Mouse (Mus musculus) adipose tissue, adult 10 weeks (tissue): ENCODE results near the gene Ccdc158. TPM values are rescaled to one million over a fixed set of nuclear protein-coding genes. Genes with fewer than 3 reads are reported as not detected.

ENCODE experiments used
- polyA plus RNA-seq: library from polyadenylated mRNA; stranded (reverse); fragments of 350-450 nt; fragmentation: Illumina TruSeq; extraction: RNeasy Lipid Tissue Mini Kit (QIAGEN cat#74804); gene quantifications from one replicate; pipeline ENCODE4 v1.2.3, GENCODE M21; 2014; ENCODE audit warnings: low read depth, low replicate concordance

Ccdc158 gene
- 3.2 TPM for polyA plus RNA-seq

DNA sequence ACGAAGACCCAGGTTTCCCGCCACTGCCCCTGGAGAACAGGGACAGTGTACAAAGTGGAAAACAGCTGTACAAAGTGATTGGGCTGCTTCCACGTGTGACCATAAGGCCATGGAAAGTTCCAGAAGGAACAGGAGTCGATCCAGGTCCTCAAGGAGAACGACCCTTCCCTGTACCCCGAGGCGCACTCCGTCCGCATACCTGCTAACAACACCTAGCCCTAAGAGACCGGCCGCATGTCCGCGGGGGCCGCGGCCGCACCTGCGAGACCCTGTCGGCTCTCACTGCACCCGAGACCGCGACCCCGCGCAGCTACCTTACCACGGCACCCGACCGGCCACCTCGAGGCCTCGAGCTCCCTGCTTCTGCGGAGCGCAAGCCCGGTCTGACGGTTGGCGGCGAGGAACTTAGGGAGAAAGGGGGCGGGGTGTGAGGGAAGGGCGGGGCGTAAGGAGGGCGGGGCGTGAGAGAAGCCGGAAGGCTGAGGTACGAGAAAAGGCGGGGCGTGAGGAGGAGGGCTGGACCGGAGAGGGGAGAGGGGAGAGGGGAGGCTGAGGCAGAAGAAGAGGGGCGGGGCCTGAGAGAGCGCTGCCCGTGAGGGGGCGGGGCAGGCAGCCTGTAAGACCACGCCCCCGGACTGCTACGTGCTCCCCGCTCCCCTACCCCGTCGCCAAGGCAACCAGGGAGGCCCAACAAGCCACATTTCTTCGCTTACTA, at the start of gene Ccdc158:
Ccdc158 (minus strand) TSS at position 413 of the 715 bp plus-strand sequence.

DNA sequence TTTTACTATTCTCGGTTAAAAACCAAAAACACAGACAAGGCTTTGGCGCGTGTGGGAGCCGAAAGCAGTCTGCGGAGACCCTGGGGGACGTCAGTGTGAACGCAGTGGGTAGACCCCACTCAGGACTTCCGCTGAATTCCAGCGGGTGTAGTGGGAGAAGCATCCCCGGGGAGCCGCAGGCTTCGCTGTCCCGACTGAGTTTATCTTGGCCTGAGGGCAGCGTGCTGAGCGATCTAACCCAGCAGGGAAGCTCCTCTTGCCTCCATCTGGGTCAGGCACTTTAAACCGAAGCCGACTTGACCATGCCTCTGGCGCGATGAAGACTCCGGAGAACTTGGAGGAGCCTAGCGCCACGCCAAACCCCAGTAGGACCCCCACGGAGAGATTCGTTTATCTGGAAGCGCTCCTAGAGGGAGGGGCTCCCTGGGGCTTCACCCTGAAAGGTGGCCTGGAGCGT, 8.3 kb upstream of the Ccdc158 start, which contains the start of gene Shroom3:
Shroom3 (plus strand) TSS at position 85 of the 457 bp plus-strand sequence.

DNA sequence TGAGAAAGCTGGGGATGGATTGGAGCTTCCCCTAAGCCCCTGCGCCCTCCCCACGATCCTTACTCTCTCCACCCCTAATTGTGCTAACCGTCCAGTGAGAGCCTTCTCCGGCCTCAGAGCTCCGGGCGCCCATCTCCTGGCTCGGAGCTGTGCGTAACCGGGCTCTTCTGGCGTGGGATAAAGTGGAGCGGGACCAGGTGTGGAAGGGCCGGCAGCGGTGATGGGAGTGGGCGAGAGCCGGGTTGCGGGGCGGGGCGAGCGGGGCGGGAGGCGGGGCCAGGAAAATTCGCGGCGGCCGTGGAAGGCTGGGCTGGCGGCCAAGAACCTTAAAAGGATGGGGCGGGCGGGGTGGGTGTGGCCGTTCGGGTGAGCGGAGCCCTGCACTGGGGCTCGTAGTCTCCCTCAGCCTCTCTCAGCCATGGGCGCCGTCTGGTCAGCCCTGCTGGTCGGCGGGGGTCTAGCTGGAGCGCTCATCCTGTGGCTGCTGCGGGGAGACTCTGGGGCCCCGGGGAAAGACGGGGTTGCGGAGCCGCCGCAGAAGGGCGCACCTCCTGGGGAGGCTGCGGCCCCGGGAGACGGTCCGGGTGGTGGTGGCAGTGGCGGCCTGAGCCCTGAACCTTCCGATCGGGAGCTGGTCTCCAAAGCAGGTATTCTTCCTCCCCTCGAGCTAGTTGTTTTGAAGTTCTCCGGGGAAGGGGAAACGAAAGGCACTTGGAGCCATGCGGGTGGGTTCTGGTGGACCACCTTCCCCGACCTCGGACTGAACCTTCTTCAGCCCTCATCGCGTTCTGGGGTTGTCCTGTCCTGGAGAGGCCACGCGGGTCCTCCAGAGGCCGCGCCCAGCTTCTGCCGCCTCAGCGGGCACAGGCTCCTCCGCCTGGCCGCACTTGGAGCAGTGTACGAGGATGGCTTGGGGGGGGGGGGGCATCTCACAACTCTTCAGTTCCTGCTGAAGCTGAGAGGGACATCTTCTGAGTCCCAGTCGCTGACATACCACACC, 72.1 kb downstream of the Ccdc158 start, which contains the start of gene Stbd1:
Stbd1 (plus strand) TSS at position 351 of the 1,000 bp plus-strand sequence.

Other genes with a start within 250 kb of the Ccdc158 start
- gene Nup54, start 240.1 kb downstream of the Ccdc158 start, polyA plus RNA-seq = 18.5 TPM
- gene Scarb2, start 168.4 kb downstream of the Ccdc158 start, polyA plus RNA-seq = 52.3 TPM
- gene Fam47e, start 120.2 kb downstream of the Ccdc158 start, polyA plus RNA-seq = 5.7 TPM
- gene Stbd1, start 72.2 kb downstream of the Ccdc158 start, polyA plus RNA-seq = 18.6 TPM
- 21.7 TPM for gene Shroom3, start 8.2 kb upstream of the Ccdc158 start, polyA plus RNA-seq